Mouse (Mus musculus): ENCODE data around the gene Actr8.

DNA sequence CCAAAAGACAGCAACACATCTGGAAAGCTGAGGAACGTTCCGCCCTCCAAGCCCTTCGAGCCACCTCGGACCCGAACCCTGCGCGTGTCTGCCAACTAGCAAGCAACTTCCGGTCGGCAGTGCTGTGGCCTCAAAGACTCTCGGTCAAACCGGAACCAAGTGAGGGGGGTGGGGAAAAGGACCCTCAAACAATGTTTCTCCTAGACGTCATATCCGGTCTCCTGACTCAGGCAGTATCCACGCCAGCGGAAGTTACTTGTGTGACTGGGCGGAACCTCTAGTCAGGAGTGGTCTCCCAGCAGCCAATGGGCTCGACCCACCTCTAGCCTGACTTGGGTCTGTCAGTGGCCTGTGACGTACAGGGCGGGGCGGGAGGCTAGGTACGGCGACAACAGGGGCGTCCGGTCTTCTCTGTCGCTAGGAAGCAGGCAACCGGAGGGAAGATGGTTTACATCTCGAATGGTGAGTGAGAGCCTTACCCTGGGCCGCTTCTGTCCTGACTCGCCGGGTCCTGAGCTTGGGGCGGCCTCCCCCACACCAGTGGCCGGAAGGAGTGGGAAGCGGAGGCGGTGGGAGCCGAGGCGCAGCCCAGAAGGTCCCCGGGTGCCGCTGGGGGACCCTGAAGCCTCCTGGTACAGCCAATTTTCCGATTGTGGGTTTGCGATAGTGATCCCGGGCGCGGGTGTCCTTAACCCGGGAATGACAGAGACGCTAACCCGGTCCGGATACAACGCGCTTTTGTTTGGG is 9.9 kb upstream of the Actr8 start, which contains the start of gene Selenok:
- TF ChIP-seq CTCF (IDR thresholded peaks at IDR 0.05; ENCODE audit: control insufficient read depth, insufficient read depth, insufficient read length) (no peak), CEBPB (IDR thresholded peaks at IDR 0.05; ENCODE audit: low read depth) (no peak), MAX (IDR thresholded peaks at IDR 0.05) (peak; percentile 89)
